Mouse (Mus musculus): Measurements from ENCODE around the gene Adamts18.
"Not testable (repeated sequence)": the region's sequence is repeated elsewhere in the genome, so short reads cannot be mapped to it uniquely, and the experiment has no call there.

The Adamts18 gene

DNA sequence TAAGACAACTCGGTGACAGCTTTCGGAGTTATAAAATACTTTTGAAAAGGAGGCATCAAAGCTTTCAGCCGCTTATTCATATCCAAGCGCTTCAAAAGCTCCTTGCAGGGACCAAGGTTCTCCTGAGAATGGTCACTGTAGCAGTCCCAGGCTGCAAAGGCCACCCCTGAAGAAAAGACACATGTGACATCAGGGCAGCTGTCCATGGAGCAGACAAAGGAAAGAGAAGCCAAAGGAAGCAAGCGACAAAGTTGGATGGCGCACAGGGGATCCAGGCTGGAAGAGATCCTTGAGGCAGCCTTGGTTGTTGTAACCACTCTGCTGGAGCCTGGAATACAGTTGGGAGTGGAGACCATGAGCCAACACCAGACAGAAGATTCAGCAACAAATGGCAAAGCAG lies 10.3 kb downstream of the Adamts18 start:
- DNase-seq (ENCODE audit: low read depth, low spot score): no peak

DNA sequence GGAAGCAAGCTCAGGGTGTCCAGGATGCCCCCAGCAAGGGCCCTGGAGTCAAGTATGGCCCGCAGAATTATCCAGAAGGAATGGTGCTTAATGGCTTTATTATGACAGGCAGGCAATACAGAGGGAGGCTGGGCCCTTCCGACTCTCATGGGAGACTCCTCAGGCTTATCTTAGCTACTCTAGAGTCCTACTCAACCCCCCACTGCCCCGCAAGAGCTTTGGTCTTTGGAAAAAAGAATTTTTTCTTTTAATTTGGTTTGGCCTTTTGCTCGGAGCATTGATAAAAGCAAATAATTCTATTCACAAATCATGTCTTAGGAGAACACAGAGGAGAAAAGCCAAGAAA lies 11.0 kb downstream of the Adamts18 start:
- DNase-seq (ENCODE audit: low read depth, low spot score): no peak

DNA sequence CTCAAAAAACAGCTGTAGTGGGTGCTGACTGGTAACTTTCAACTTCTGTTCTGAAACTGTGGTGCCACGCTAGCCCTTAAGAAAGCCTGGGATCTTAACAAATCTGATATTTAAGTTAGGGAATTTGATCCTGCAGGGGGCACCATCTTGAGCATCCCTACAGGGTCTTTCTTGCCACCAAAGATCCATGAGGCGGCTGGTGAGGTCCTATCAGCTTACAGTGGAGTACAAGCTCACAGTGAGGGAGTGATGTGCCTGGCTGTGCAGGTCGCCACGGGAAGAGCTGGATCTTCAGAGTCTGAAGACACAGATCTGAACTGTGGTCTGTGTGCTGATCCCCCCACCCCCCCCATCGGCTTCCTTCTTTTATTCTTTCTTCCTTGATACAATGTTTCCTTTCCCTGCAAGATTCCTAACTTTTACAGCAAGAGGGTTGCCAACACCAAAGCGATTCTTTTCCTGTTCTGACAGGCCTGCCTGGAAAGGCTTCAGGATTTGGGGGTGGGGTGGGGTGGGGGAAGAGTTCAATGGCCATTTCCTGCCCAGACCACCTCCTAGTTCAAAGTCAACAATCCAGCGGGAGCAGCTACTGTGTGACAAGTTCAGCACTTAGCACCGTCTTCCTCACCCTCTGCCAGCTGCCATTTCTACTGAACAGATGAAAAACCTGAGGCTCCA lies 11.5 kb downstream of the Adamts18 start:
- no peak for DNase-seq (ENCODE audit: low read depth, low spot score)

DNA sequence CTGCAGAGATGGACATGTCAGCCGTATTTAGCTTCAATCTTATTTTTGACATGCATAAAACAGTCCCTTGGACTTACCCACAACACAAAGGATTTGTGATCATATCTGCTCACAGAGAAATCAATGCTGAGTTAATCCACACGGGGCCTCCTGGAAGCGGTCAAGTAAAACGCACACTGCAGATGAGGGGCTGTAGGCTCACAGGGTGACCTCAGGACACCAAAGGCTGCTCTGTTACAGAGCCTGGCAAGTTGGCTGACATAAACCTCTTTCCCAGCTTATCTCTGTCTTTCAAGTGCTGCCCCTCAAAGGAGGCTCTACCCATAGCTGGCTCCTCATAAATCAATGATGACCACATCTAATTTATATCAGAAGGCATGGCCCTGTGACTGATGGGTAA lies 14.9 kb downstream of the Adamts18 start:
- DNase-seq (ENCODE audit: low read depth, low spot score): no peak

DNA sequence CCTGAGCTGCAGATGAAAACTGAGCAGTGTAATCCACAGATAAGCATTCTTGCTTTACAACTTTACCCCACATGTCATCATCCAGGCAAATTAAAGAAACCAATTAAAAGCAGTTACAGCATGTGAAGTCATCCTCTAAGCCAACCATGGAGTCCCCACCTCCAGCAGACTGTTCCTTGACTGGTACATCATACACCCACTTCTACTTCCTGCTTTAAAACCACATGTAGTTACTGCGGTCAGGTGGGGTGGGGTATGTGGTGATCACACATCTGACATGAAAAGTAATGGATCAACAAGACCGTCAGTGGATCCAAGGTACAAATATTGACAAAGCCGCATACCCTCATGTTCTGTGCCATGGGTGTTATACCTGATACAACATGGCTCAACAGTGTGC lies 21.3 kb downstream of the Adamts18 start:
- no peak for DNase-seq (ENCODE audit: low read depth, low spot score)

DNA sequence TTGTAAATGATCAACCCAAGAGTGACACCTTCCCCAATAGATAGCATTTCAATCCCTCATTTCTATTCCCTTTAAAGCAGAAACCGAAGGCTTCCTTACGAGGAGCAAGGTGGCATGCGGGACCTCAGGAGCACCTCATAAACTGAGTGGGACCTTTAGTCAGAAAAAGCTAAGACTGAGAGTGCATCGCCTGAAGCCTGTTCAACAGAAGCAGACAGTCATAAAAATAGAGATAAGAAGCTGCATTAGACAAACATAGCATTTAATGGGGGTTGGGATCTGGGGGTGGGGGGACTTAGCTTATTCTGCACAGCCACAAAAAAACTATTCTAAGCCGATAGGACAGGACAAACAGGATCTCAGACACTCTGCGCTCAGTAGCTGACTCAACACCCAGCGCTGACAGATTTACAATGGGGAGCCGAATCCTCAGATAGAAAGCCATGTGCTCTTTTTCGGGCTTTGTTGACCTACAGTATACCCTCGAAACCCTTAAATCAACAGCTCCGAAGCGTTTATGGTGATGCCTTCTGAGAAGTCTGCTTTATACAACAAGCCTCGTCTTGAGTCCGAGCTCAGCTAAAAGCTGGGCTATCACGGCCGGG lies 27.5 kb downstream of the Adamts18 start:
- DNase-seq (ENCODE audit: low read depth, low spot score): no peak

DNA sequence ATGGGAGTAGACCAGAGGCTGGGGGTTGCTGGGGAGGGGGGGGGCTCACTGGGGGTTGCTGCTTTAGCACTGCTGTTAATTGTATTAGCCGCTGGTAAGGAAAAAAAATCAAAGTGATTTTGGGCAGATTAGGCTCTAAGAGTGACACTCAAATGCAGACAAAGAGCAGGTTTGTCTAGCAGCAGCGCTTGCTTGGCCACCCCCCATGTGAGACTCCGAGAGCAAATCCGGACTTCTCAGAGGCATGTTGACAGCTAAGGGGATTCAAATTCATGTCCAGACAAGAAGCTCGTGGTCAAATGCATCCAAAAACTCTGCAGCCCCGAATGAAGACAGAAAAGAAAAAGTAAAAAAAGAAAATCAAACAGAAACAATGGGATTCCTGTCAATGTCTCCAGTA lies 34.6 kb downstream of the Adamts18 start:
- DNase-seq (ENCODE audit: low read depth, low spot score): no peak

DNA sequence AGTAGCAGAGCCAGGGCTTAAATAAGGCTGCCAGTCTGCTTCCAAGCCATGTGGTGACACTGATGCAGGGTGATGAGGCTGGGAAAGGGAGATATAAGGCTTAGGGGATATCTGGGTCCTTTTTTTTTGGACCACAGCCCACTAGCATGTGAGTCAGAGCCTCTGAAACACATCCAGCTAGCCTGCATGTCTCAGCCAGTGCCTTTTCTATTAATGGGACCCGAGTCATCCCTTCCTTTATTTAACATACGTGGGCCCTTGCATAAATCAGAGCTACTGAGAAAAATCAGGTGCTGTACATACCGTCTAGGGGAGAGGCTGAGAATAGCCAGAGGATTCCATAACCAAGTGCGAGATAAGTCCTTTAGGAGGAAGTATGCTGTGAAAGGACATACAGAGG lies 37.0 kb downstream of the Adamts18 start:
- no peak for DNase-seq (ENCODE audit: low read depth, low spot score)

DNA sequence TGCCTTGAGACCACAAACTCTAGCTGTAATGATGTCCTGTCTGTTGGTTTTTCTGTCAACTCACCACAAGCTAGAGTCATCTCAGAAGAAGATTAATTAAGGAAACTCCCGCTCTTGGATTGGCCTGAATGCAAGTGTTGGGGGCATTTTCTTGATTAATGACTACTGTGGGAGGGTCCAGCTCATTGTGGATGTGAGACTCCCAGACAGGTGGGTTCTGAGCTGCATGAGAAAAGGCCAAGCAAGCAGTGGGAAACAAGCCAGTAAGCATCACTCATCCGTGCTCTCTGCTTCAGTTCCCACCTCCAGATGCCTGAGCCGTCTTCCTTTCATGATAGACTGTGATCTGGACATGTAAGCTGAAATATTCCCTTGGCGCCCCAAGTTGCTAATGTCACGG lies 38.6 kb downstream of the Adamts18 start:
- DNase-seq (ENCODE audit: low read depth, low spot score): no peak

DNA sequence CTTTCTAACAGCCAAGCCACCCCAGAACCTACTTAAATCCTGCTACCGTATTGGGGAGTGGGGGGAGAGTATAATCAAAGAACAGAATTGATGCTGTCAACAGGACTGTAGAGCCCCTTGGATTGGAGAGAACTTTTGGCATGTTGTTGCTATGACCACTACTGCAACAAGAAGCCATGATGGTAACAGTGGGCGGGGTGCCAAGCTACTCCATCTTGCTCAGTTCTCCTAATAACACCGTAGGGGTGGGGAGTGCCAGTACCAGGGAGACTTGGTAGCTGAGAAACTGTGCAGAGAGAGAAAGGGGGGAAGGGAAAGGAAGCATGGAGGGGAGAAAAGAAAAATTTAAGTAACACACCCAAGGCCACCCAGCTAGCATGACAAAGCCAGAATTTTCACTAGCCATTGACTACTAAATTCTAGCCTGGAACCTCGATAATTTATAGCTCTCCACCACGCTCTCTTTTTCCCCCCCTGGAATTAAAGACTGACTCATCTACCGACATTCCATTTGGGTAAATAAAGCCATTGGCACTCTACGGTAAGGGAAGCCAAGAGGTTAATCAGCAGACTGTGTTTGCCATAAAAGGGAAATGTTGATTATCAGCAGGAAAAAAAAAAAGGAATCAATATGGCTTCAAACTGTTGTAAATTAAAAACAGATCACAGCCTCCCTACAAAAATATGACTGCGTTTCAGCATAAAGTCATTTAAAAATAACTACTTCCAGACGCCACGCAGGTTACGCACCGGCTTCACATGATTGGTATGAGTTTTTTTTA lies 44.5 kb downstream of the Adamts18 start:
- DNase-seq (ENCODE audit: low read depth, low spot score): no peak

DNA sequence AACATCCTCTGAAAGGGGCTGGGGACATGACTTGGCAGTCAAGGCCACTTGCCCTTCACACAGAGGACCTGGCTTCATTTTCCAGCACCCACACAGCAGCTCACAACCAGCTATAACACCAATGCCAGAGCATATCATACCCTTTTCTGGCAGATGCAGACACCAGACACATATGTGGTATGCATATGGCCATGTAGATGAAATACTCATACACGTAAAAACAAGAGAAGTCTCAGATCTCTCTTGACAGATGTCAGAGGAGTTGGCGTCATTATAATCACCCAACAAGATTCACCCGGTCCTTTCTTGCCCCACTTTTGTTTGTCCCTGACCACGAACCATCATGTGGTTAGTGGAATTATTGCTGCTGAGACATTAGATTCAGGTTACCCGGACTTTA lies 47.0 kb downstream of the Adamts18 start:
- DNase-seq (ENCODE audit: low read depth, low spot score): no peak

DNA sequence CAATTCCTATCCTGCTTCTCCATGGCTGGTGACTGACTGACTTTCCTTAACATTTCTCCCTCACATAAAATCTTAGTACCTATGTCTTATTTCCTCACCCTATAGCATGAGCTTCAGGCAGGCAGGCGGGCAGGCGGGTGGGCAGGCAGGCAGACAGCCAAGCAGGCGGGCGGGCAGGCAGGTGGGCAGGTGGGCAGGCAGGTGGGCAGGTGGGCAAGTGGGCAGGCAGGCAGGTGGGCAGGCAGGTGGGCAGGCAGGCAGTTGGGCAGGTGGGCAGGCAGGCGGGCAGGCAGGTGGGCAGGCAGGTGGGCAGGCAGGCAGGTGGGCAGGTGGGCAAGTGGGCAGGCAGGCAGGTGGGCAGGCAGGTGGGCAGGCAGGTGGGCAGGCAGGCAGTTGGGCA lies 48.0 kb downstream of the Adamts18 start:
- DNase-seq (ENCODE audit: low read depth, low spot score): not testable (repeated sequence)

DNA sequence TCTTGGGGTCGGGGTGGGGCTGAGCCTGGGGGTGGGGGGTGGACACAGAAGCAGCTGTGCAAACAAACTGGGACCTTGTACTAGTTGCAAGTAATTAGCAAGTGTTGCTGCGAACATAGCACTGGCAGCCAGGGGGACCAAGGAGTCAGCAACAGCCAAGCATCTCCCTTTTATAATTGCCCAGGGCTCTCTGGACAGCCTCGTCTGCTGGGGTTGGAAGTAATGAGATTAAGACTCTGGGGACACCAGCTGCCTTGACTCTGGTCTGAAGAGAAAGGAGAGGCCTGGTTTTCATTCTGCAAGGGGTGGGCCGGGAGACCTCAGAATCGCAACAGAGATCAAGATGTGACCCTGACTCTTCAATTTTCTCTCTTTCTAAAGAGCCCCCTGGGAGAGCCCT lies 49.0 kb downstream of the Adamts18 start:
- DNase-seq (ENCODE audit: low read depth, low spot score): no peak

DNA sequence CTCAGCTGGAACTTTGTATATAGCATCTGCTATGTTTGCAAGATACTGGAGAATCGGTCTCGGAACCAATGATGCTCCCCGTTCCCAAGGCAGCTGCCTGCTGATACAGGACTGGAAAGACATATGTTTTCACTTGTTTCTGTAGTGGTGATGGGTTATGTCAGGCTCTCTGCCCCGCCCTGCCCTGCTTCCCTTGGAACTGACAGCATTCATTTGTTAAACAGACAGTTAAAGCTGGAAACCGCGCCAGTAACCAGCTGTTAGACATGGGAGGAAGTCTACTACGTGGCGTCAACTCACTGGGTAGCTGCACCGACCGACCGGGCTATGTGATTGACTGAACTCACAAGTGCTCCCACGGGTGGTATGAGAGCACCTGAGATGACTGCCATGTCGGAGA lies 56.7 kb downstream of the Adamts18 start:
- no peak for DNase-seq (ENCODE audit: low read depth, low spot score)

DNA sequence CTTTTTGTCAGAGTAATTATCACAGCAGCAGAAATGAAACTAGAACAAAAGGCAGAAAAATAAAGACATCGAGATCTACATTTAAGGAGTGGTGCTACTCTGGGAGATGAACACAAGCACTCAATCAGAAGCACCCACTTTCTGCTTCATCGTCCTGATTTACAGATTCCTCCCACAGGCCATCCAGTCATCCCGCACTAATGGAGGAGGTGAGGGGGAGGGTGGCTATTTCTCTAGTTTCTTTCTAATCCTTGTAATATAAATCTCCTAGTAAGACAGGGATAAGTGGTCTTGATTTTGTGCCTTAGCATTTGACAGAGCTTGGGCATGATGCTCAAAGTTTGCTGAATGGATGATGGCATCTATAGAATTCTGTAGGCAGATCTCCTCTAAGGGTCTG lies 57.5 kb downstream of the Adamts18 start:
- no peak for DNase-seq (ENCODE audit: low read depth, low spot score)

DNA sequence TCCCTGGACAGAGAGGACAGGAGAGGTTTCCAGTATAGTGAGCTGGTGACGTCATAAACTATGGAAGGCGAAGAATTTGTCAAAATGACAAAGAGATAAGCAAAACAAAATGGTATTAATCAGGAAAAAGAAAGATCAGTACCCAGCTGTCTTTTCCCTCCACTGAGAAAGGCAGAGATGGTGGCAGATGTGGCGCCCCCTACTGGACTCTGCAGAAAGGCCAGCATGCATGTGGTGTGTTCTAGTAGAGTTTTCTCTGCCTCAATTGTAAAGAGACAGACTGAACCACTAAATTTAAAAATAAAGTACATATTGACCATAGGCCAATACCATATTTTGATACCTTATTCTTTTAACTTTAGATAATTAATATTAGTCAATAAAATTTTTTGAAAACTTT lies 64.8 kb downstream of the Adamts18 start:
- no peak for DNase-seq (ENCODE audit: low read depth, low spot score)

DNA sequence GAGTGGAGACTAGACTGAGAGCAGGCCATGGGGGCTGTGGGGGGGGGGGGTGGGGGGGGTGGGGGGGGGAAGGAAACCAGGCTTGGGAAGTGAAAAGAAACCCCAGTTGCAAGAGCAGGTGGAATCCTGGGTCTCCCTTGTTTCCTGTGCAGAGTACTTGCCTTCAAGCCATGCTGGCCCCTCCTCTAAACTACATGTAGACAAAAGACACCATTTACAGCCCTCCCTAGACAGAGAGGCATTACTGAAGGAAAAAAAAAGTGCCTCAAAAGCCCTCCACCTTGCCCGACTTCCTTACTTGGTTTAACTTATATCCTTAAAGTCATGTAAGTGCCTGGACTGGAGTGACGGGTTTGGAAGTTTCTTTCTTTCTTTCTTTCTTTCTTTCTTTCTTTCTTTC lies 67.0 kb downstream of the Adamts18 start:
- no peak for DNase-seq (ENCODE audit: low read depth, low spot score)

DNA sequence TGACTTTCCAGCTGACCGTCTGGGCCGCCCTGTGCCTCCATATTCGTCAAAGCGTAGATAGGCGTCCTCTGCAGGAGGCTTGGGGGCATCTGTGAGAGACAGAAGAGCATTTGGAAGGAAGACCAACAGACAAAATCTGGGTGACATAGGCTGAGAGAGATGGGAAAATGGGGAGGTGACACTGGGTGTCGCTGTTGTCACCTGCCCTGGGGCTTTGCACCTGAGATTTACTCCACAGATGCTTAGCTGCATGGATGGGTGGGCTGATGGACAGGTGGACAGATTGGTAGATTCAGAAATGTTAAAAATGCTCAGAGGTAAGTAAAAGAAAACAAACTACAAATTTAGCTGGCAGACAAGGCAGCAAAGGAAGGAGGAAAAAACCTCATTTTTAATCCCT lies 73.2 kb downstream of the Adamts18 start:
- DNase-seq (ENCODE audit: low read depth, low spot score): no peak

DNA sequence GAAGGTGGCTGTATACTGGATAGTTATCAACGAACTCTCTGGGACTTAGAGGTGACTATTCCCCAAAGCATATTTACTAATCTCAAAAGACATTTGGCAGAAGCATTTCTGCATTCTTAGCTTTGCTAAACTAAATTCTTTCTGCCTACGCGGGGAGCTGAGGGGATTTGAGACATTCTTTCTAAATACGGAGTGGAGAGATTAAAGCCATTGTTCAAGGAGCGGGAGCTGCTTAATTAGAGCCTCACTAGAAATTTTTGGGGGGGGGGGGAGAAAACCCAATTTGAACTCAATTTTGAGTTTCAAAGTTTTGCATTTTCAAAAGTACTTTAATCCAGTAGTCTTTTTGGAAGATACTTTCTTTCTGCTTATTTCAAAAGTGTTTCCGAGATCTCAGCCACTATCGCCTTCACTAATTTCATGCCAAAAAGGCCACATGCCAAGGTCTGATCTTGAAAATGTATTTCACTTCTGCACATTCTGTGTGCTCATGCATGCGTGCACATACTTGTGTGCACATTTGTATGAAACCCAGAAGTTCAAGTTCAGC lies 79.6 kb downstream of the Adamts18 start:
- DNase-seq (ENCODE audit: low read depth, low spot score): no peak

DNA sequence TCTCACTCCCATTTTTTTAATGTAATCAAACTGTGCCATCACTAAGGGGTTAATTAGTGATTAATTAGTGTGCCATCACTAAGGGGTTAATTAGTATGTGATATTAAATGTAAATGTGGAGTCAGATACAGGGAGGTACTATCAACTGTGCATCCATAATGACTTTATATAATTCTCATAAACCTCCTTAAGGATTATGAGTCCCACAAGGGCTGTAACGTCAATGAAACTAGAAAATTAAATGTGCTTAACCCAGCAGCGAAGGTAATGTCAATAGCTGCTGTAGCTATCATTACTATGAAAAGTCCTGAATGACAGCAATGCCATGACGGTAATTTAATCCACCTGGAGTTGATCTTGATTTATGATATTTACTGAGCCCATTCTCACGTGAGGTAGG lies 83.4 kb downstream of the Adamts18 start:
- DNase-seq (ENCODE audit: low read depth, low spot score): no peak

DNA sequence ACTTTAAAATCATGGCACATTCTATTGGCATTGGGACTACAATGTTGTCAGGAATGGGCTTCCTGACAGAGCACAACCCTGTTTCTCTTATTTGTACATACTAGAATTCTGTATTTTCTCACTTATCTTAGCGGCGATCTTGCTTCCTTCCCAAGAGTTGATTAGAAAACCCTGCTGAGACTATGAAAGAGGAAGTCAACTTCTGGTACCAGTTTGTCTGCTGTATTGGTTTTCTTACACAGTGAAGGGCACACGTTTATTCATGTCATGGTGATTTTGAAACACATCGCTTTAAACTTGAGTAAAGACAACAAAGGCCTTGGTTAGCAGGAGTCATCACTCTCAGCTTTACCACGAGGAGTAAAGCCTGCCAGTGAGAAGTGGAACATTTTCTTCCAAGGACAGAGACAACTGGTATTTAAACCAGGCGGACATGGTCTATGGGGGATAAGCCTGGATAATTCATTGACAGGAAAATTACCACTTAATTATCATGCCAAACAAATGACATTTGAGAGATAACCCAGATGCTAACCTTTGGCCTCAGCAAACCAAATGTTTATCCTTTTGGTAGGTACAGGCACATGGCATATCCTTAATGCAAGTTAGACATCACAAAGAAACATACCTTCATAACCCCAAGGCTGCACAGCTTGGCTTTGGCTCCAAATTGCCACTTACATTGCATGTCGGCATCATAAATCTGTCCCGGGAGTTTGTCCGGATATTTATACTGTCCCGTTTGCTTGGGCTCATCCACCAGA lies 84.8 kb downstream of the Adamts18 start:
- DNase-seq (ENCODE audit: low read depth, low spot score): no peak

DNA sequence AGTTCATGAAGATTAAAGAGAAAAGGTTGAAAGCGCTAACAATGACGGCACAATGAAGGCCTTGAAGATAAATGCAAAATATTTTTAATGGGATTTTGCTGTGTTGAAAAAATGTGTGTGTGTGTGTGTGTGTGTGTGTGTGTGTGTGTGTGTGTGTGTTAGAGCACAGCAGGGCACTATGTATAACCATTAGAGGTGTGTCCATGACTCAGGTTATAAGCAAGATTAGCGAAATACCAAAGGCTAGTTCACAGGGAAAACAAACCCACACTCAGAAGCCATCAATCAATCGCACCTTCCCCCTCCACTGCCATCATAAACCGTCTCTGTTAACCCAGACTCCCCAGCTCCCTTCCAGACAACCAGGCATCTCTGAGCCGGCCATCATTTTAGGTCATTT lies 86.4 kb downstream of the Adamts18 start:
- no peak for DNase-seq (ENCODE audit: low read depth, low spot score)

All from brain, embryonic 18.5 days (tissue).